Mouse (Mus musculus): ENCODE measurements around the gene Cpt1c.

The Cpt1c gene

DNA sequence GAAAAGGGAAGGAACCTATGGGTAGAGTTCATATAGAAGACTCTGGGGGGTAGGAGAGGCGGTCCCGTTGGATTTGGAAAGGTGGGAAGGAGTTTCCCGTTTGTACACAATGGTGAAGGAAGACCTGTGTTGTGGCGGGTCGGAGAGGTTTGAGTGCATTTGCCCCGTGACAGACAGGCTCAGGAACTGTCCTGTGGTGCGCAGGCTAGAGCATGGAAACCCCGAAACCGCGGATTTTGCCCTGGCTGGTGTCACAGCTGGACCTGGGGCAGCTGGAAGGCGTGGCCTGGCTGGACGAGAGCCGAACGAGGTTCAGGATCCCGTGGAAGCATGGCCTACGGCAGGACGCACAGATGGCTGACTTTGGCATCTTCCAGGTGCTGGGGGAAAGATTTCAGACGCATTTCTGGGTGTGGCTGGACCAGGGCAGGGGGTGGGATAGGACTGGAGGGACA lies 23.9 kb upstream of the Cpt1c start, which contains the start of gene Bcl2l12:
TSS of gene Bcl2l12 (minus strand) at position 212 of the 455 bp plus-strand sequence.
- DNase-seq = peak; percentile 61

GRCm38 (mm10) chr7:44997940-44998428 lies 23.3 kb upstream of the Cpt1c start:
- DNase-seq = no peak

- peak; percentile 98 for DNase-seq
These were observed 22.7 kb upstream of the Cpt1c start, which contains the start of gene Irf3 for GRCm38 (mm10) chr7:44997231-44997939. Gene Irf3 (plus strand): TSS chr7:44997648.

- DNase-seq = no peak
These were observed 22.0 kb upstream of the Cpt1c start for GRCm38 (mm10) chr7:44996672-44997071.

GRCm38 (mm10) chr7:44986879-44987718 lies 12.4 kb upstream of the Cpt1c start:
- peak; percentile 86 for DNase-seq

- peak; percentile 99 for DNase-seq
These were observed 11.7 kb upstream of the Cpt1c start, which contains the start of gene Prmt1 for GRCm38 (mm10) chr7:44986192-44986878. Gene Prmt1 (minus strand): TSS chr7:44986568.

DNA sequence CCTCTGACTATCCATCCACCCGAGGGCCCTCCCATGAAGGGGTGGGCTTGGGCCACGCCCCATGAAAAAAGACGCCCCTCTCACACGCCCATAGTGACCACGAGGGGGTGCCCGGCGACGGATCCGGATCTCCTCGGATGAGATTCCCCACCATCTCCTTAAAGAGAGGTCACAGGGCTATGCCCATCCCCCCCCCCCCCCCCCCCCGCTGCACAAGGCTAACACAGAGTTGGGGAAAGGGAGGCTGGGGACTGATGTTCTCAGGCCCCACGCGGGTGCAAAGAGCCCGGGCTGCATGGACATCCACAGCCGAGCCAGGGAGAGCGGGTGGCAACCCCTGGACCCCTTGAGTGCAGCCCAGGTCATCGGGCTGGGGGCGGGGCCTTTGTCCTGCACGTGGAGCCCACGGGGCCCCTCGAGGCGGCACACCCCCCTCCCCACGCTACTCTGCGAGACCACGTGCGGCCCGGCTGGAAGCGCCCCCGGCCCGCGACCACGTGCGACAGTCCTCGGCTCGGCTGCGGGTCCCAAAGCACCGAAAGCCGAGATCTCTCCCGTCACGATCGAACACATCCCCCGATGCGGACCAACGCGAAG lies 11.0 kb upstream of the Cpt1c start:
- peak; percentile 90 for DNase-seq

DNA sequence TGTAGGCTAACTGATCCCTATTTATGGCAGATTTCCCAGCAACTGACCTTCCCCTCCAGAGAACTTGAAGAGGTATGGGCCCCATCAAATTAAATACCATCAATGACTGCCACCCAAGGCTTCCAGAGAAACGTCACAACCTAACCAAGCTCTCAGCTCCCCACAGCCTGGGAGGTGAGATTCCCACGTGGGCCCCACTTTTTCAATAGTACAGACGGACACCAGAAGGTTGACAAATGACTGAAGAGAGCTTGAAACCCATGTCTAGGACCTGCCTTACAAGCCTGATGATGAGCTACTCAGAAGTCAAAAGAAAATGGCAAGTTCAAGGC lies 10.1 kb upstream of the Cpt1c start:
- no peak for DNase-seq

DNA sequence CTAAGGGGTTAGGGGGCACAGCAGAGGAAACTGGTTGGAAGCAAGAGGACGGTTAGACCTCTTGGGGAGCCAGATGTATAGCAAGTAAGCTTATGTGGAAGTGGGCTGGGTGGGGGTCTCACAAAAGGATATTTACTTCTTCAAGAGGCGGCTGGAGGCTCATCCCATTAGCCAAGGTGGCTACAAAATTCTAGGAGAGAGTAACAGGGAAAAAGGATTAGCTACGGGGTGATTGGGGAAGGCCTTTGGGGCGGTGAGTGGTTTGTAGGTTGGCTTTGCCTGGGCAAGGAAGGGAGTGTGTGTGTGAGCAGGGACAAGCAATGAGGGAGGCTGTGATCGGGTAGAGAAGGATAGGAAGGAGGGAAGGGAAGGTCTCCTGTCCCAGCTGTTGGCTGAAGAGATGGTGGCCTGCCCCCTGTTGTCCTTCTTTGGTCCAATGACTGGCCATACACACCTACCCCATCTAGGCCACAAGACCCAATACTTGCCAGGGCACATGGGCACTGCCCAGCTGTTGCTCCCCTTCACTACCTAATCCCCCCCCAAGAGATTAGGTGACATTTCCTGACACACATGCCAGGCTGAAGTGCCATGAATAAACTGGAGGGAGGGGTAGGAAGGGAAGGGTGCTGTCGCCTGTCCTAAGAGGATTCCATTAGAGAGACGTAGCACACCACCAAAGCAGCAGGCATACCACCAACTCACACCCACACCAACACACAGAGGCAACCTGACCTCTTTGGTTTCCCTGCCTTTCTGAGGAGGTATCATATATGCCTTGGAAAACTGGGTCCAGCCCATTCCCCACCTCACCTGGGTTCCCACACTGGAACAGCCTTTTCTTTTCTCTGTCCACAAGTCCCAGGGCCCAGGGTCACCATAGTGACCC lies 9.5 kb upstream of the Cpt1c start:
- no peak for DNase-seq

GRCm38 (mm10) chr7:44983085-44983484 lies 8.4 kb upstream of the Cpt1c start:
- DNase-seq = peak; percentile 81

GRCm38 (mm10) chr7:44981539-44981938 lies 6.9 kb upstream of the Cpt1c start:
- no peak for DNase-seq

GRCm38 (mm10) chr7:44978300-44978699 lies 3.6 kb upstream of the Cpt1c start:
- DNase-seq = no peak

- no peak for DNase-seq
These were observed 417 bp upstream of the Cpt1c start for GRCm38 (mm10) chr7:44975117-44975419.

- DNase-seq = no peak
These were observed 1.1 kb downstream of the Cpt1c start for GRCm38 (mm10) chr7:44973415-44974130.

DNA sequence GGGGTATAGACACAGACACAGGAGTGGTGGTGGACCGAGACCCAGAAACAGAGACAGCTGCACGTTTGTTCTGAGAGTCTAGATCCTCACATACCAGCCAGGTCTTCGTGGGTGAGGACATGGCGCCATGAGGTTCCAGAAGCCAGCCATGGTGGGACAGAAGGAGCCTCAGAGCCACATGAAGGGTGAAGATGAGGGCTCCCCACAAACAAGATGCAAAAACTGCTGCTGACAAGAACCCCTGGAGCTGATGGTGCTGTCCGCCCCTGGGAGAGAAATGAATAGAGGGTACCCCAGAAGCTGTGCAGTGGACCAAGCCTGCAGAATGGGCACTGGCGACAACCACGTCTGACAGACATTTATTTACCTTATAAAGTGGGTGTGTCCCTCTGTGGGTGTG lies 3.5 kb downstream of the Cpt1c start:
- no peak for DNase-seq

DNA sequence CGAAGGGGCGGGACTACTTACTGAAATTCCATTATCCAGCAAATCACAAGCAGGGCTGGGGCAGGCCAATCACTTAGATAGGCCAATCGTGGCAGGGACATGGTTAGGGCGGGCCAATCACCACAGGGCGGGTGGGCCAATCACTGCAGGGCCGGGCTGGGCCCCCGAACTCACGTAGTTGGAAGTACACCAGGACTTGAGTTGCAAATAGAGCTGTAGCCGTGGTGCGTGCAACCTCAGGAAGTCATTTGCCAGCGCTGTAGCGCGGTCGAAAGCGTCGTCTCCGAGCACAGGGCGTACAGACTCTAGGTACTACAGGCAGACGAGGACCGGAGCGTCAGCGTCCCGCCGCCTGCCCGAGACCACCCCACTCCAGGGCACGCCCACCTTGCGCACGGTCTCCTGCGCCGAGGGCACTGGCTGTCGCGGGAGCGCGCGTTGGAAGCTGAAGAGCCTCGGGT lies 4.4 kb downstream of the Cpt1c start:
- peak; percentile 95 for DNase-seq

- no peak for DNase-seq
These were observed 8.0 kb downstream of the Cpt1c start for GRCm38 (mm10) chr7:44966638-44967037.

- no peak for DNase-seq
These were observed 8.7 kb downstream of the Cpt1c start for GRCm38 (mm10) chr7:44965975-44966374.

- DNase-seq = no peak
These were observed 9.7 kb downstream of the Cpt1c start for GRCm38 (mm10) chr7:44964990-44965389.

- no peak for DNase-seq
These were observed 11.8 kb downstream of the Cpt1c start for GRCm38 (mm10) chr7:44962831-44963230.

- no peak for DNase-seq
These were observed 12.3 kb downstream of the Cpt1c start for GRCm38 (mm10) chr7:44962337-44962736.
